In the genomic region with DNA sequence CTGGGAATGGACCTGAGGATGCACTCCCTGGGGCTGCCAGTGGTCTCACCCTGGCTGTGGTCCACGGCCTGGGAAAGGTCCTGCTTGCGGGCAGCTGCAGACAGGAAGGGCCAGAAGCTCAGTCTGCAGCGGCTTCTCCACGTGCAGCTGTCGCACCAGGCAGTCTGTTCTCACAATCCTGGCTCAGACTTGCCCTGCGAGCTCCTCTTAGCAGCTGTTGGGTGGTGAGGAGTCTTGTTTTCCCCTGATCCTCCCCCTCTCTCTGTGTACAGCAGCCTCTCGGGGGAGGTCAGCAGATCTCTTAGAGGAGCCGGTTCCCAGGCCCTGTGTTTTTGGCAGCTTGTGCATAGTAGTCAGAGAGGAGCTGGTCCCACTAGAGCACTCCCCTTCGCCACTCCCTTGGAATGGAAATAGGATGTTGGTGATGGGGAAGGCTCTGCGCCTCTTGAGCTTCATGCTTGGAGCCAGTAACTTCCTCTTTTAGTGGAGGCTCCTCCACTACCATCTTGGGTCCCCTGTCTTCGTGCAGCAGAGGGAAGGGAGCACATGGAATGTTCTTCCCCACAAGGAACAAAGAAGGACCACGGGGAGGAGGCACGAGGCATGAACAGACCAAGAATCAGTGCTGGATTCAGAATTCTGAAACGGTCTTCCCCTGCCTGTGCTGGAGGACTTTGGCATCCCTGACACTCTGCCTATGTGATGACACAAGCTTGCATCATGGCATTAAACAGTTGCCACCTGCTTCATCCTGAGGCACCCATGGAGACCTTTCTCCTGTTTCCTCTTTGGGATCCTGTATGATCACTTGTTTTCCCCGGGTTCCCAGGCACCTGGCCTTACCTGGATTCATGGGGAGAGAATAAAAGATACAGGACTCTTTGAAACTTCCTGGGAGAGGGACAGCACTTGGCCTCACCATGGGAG, we compare ENCODE assay signal across 8 mouse cellular contexts. TPM values are rescaled to one million over a fixed set of nuclear protein-coding genes. Genes with fewer than 3 reads are reported as not detected.
DNase-seq lines count a peak whose midpoint lies in the region; ATAC-seq and TF ChIP-seq lines count a peak whose summit lies in the region.

No protein-coding gene starts in this region.

- TF ChIP-seq EP300 in MEL (IDR thresholded peaks at IDR 0.05; ENCODE audit: low read depth in 1 of 2, low read length in 2 of 2) = no peak

- DNase-seq in layer of hippocampus, adult 11-12 months (ENCODE audit: low spot score) = peak; percentile 34
- DNase-seq in layer of hippocampus, postnatal 25 days (ENCODE audit: extremely low spot score in 1 of 2, low spot score in 1 of 2) = no peak
- DNase-seq in MEL (ENCODE audit: low read depth, low spot score) = peak; percentile 56
- DNase-seq in heart, adult 8-10 months (ENCODE audit: low spot score) = peak; percentile 78
- peak; percentile 65 for DNase-seq in kidney, postnatal 14 days
- no peak for DNase-seq in adrenal gland, adult 18-20 months (ENCODE audit: low spot score in 2 of 2)
- DNase-seq in forebrain, embryonic 11.5 days (ENCODE audit: low spot score) = no peak

- TF ChIP-seq POLR2A in MEL (IDR thresholded peaks at IDR 0.05; ENCODE audit: control insufficient read depth in 1 of 2, insufficient read depth in 1 of 2, low read depth in 1 of 2, low read length in 2 of 2, poor library complexity in 1 of 2) = no peak
- TF ChIP-seq POLR2A in olfactory bulb, adult 2 months (IDR thresholded peaks at IDR 0.05; ENCODE audit: insufficient read depth, low read depth, low read length) = no peak

- no peak overlapping the region for H3K4me3 ChIP-seq in MEL (ENCODE audit: control insufficient read depth in 1 of 2, insufficient read depth in 1 of 2, low read depth in 2 of 2, low read length in 2 of 2)
- no peak overlapping the region for H3K4me3 ChIP-seq in olfactory bulb, adult 2 months (ENCODE audit: insufficient read depth, low read depth, low read length)
- H3K4me3 ChIP-seq in forebrain, embryonic 11.5 days (ENCODE audit: low read depth, low read length) = no peak overlapping the region

- H3K27me3 ChIP-seq in MEL (ENCODE audit: control insufficient read depth in 1 of 2, insufficient read depth in 2 of 2, low read length in 2 of 2) = no peaks in the 10 kb centered on the region
- no peaks in the 10 kb centered on the region for H3K27me3 ChIP-seq in forebrain, embryonic 11.5 days (ENCODE audit: control insufficient read depth, insufficient read depth, low read length)

- H3K9ac ChIP-seq in MEL (ENCODE audit: control insufficient read depth, low read depth, low read length, poor library complexity, severe bottlenecking) = no peak overlapping the region
- no peak overlapping the region for H3K9ac ChIP-seq in forebrain, embryonic 11.5 days (ENCODE audit: low read length)

- H3K9me3 ChIP-seq in MEL (replicated peaks; ENCODE audit: insufficient read depth, low read length) = no peaks in the 10 kb centered on the region
- no peaks in the 10 kb centered on the region for H3K9me3 ChIP-seq in forebrain, embryonic 11.5 days (ENCODE audit: control insufficient read depth, low read length)

- no peak for TF ChIP-seq CTCF in MEL (IDR thresholded peaks at IDR 0.05 in 2 of 3, conservative IDR thresholded peaks at IDR 0.05 in 1 of 3; ENCODE audit: control insufficient read depth in 1 of 3, insufficient read depth in 1 of 3, low read depth in 2 of 3, low read length in 3 of 3, poor library complexity in 1 of 3, severe bottlenecking in 1 of 3)
- TF ChIP-seq CTCF in olfactory bulb, adult 2 months (IDR thresholded peaks at IDR 0.05; ENCODE audit: insufficient read depth, low read depth, low read length) = no peak

- TF ChIP-seq RAD21 in MEL (IDR thresholded peaks at IDR 0.05; ENCODE audit: low read depth, low read length) = no peak

- WGBS in olfactory bulb, adult 2 months = 28% methylated on average over 15 of the region's 15 CpGs
- 84% methylated on average over 15 of the region's 15 CpGs for WGBS in forebrain, embryonic 11.5 days

- H3K4me1 ChIP-seq in MEL (ENCODE audit: control insufficient read depth in 1 of 2, insufficient read depth in 2 of 2, low read length in 2 of 2) = 0 out of 4 replicates have a peak, but pooled peaks cover 0 to 3% of the 10 kb centered on the region in 2 experiments
- peaks cover 37% of the 10 kb centered on the region for H3K4me1 ChIP-seq in olfactory bulb, adult 2 months (ENCODE audit: control insufficient read depth, insufficient read depth, low read length)
- no peaks in the 10 kb centered on the region for H3K4me1 ChIP-seq in forebrain, embryonic 11.5 days (replicated peaks; ENCODE audit: control insufficient read depth, insufficient read depth, low read length)

- H3K36me3 ChIP-seq in MEL (ENCODE audit: control insufficient read depth in 1 of 2, insufficient read depth in 2 of 2, low read length in 2 of 2) = peaks cover 0 to 26% of the 10 kb centered on the region in 2 experiments; a peak in 2 of 4 replicates
- no peaks in the 10 kb centered on the region for H3K36me3 ChIP-seq in forebrain, embryonic 11.5 days (ENCODE audit: control insufficient read depth, insufficient read depth, low read length)

- H3K79me2 ChIP-seq in MEL (ENCODE audit: control insufficient read depth, insufficient read depth, low read length, poor library complexity) = no peaks in the 10 kb centered on the region

- no peak overlapping the region for H3K4me2 ChIP-seq in forebrain, embryonic 11.5 days (ENCODE audit: low read depth, low read length, severe bottlenecking)

- no peak for ATAC-seq in forebrain, embryonic 11.5 days (replicated peaks; ENCODE audit: low FRiP score)

- no peak overlapping the region for H3K27ac ChIP-seq in MEL (ENCODE audit: control insufficient read depth, low read depth, low read length)
- H3K27ac ChIP-seq in olfactory bulb, adult 2 months (ENCODE audit: insufficient read depth, low read depth, low read length) = peak overlapping the region; percentile 62
- H3K27ac ChIP-seq in forebrain, embryonic 11.5 days (ENCODE audit: low read depth, low read length) = no peak overlapping the region

TF ChIP-seq in MEL, 35 proteins besides CTCF, POLR2A, EP300 and RAD21:
- no peak for TF ChIP-seq TBP (IDR thresholded peaks at IDR 0.05; ENCODE audit: low read depth, low read length)
- TF ChIP-seq ZMIZ1 (IDR thresholded peaks at IDR 0.05; ENCODE audit: low read depth, low read length) = no peak
- no peak for TF ChIP-seq GATA1 (IDR thresholded peaks at IDR 0.05; ENCODE audit: low read depth, low read length)
- TF ChIP-seq MAX (IDR thresholded peaks at IDR 0.05; ENCODE audit: low read length) = no peak
- TF ChIP-seq BHLHE40 (IDR thresholded peaks at IDR 0.05; ENCODE audit: borderline replicate concordance, low read depth, low read length) = no peak
- no peak for TF ChIP-seq HCFC1 (IDR thresholded peaks at IDR 0.05; ENCODE audit: low read depth, low read length)
- no peak for TF ChIP-seq MYB (IDR thresholded peaks at IDR 0.05; ENCODE audit: low read depth, low read length)

RNA-seq across cellular contexts. Expression of a gene that starts 14.3 kb away (rescaled TPM):
- total RNA-seq in layer of hippocampus, postnatal 25 days (2021) = 10 to 100 TPM; 69.7 to 69.9 TPM
- 51.8 and 59.1 TPM in 2 replicates for total RNA-seq in MEL (2012; rRNA removed)
- polyA plus RNA-seq in MEL (2012; ENCODE audit: insufficient read depth in 1 of 2, insufficient read length in 2 of 2, low read depth in 1 of 2, low replicate concordance in 2 of 2, missing spikeins in 1 of 2) = 10 to 100 TPM in 1 of 2 experiments, not detected in 1; 82.4 TPM
- 10 to 100 TPM; 35.4 to 42.2 (median 36.5) TPM for total RNA-seq in heart, adult 8-10 months (2022)
- not detected in 2 replicates for polyA plus RNA-seq in olfactory bulb, adult 2 months (2012; ENCODE audit: insufficient read depth, insufficient read length, low replicate concordance, missing spikeins)
- total RNA-seq in adrenal gland, adult 18-20 months (2021) = 10 to 100 TPM; 55.7 to 65.8 TPM
- 116 and 118 TPM in 2 replicates for polyA plus RNA-seq in forebrain, embryonic 11.5 days (2014; fragmentation: Nextera tagmentation; extraction: Ambion mirVana)

RNA-seq across cellular contexts. Expression of a gene that starts 33.4 kb away (rescaled TPM):
- total RNA-seq in layer of hippocampus, postnatal 25 days (2021) = 1 to 10 TPM; 3.2 to 7.2 TPM
- total RNA-seq in MEL (2012; rRNA removed) = 37.1 and 49.9 TPM in 2 replicates
- polyA plus RNA-seq in MEL (2012; ENCODE audit: insufficient read depth in 1 of 2, insufficient read length in 2 of 2, low read depth in 1 of 2, low replicate concordance in 2 of 2, missing spikeins in 1 of 2) = 100 to 1,000 TPM in 1 of 2 experiments, not detected in 1; 116 TPM
- total RNA-seq in heart, adult 8-10 months (2022) = 1 to 10 TPM; 5.1 to 6.6 (median 6.0) TPM
- polyA plus RNA-seq in olfactory bulb, adult 2 months (2012; ENCODE audit: insufficient read depth, insufficient read length, low replicate concordance, missing spikeins) = not detected in 2 replicates
- 10 to 100 TPM; 11.7 to 21.8 TPM for total RNA-seq in adrenal gland, adult 18-20 months (2021)
- 8.9 and 10.1 TPM in 2 replicates for polyA plus RNA-seq in forebrain, embryonic 11.5 days (2014; fragmentation: Nextera tagmentation; extraction: Ambion mirVana)

RNA-seq across cellular contexts. Expression of a gene that starts 43.7 kb away (rescaled TPM):
- 100 to 1,000 TPM; 159 to 170 TPM for total RNA-seq in layer of hippocampus, postnatal 25 days (2021)
- total RNA-seq in MEL (2012; rRNA removed) = 41.5 and 45.7 TPM in 2 replicates
- polyA plus RNA-seq in MEL (2012; ENCODE audit: insufficient read depth in 1 of 2, insufficient read length in 2 of 2, low read depth in 1 of 2, low replicate concordance in 2 of 2, missing spikeins in 1 of 2) = 10 to 100 TPM in 1 of 2 experiments, not detected in 1; 84.0 TPM
- total RNA-seq in heart, adult 8-10 months (2022) = 100 to 1,000 TPM; 159 to 184 (median 160) TPM
- not detected in 2 replicates for polyA plus RNA-seq in olfactory bulb, adult 2 months (2012; ENCODE audit: insufficient read depth, insufficient read length, low replicate concordance, missing spikeins)
- total RNA-seq in adrenal gland, adult 18-20 months (2021) = 100 to 1,000 TPM; 134 to 145 TPM
- 144 and 146 TPM in 2 replicates for polyA plus RNA-seq in forebrain, embryonic 11.5 days (2014; fragmentation: Nextera tagmentation; extraction: Ambion mirVana)

Comparison
In these comparisons a context has a peak if more than half of its experiments do, and no peak if none do; other contexts are left out.
1. DNase-seq: peak in layer of hippocampus, adult 11-12 months (single experiment), MEL (single experiment), heart, adult 8-10 months (single experiment) and kidney, postnatal 14 days (single experiment); none in layer of hippocampus, postnatal 25 days (0 of 2), adrenal gland, adult 18-20 months (0 of 2) and forebrain, embryonic 11.5 days (single experiment).